Mouse (Mus musculus) liver, embryonic 15.5 days (tissue): ENCODE data around the gene Clstn1. TPM values are rescaled to one million over a fixed set of nuclear protein-coding genes. Genes with fewer than 3 reads are reported as not detected.

ENCODE experiments used
- ATAC-seq: fragments of 200-750 bp; cut with Nextera tagmentation; 2 replicates; pipeline ENCODE4 v1.8.0; 2017; ENCODE audit warnings: moderate number of reproducible peaks, mild to moderate bottlenecking, moderate library complexity; ENCODE audit not compliant: insufficient read depth
- H3K27ac ChIP-seq: fragments of 300-500 bp; sonication (generic); replicated peaks from 2 replicates; pipeline ENCODE4 v1.5.1; 2015; ENCODE audit warnings: mild to moderate bottlenecking, inconsistent platforms
- H3K27me3 ChIP-seq: fragments of 300-500 bp; sonication (generic); 2 replicates; pipeline ENCODE4 v1.6.1; 2015; ENCODE audit warnings: mild to moderate bottlenecking, inconsistent platforms
- H3K36me3 ChIP-seq: fragments of 300-500 bp; sonication (generic); replicated peaks from 2 replicates; pipeline ENCODE4 v1.6.1; 2015; ENCODE audit warnings: moderate library complexity, mild to moderate bottlenecking, inconsistent platforms
- H3K4me1 ChIP-seq: fragments of 300-500 bp; sonication (generic); replicated peaks from 2 replicates; pipeline ENCODE4 v1.6.1; 2015; ENCODE audit warnings: inconsistent platforms
- H3K4me2 ChIP-seq: fragments of 300-500 bp; sonication (generic); 2 replicates; pipeline ENCODE4 v1.6.1; 2015; ENCODE audit warnings: moderate library complexity, mild to moderate bottlenecking, inconsistent platforms
- H3K4me3 ChIP-seq: fragments of 300-500 bp; sonication (generic); replicated peaks from 2 replicates; pipeline ENCODE4 v1.5.1; 2015; ENCODE audit warnings: mild to moderate bottlenecking, inconsistent platforms
- H3K9ac ChIP-seq: fragments of 300-500 bp; sonication (generic); 2 replicates; pipeline ENCODE4 v1.6.1; 2015; ENCODE audit warnings: moderate library complexity, mild to moderate bottlenecking, inconsistent platforms
- H3K9me3 ChIP-seq: fragments of 300-500 bp; sonication (generic); replicated peaks from 2 replicates; pipeline ENCODE4 v1.6.1; 2016; ENCODE audit warnings: inconsistent platforms
- WGBS: fragments of 180-500 bp; shearing (Covaris S2); methylation state at CpG from one replicate; pipeline ENCODE4 v1.1.7; 2015; ENCODE audit warnings: mixed read lengths; ENCODE audit not compliant: insufficient replicate concordance; 5-methylcytosine and 5-hydroxymethylcytosine counted together
- polyA plus RNA-seq: library from polyadenylated mRNA; unstranded; fragments of >200 nt; fragmentation: Nextera tagmentation; extraction: Ambion mirVana; gene quantifications from 2 replicates; pipeline ENCODE4 v1.2.1, GENCODE M21; 2015

The Clstn1 gene
- polyA plus RNA-seq, 1 experiment from 2014 or later = 2.0 TPM

DNA sequence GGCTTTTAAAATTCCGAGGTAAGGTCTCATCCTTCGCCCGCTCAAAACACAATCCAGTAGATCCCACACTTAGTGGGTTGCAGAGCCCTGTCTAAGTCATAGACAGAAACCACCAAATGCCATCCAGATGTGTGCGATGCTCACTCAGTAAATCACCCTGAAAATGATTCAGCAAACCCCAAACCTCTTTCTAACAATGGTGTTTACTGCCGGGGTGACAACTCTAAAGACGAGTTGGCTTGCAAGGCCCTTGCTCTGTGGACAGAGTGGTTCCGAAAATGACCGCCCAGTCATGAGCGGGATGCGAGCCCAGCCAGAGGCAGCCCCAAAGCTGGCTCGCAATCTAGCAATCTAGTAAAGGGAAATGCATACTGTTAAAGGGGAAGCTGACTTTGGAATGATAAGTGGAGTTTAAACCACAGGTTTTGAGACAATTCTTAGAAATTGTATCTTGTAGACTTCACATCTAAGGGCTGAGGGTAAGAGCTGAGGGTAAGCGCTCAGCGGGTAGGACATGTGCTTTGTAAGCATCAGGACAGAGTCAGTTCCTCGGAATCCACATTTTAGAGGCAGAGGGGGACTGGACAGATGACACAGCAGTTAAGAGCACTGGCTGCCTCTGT is 75.8 kb downstream of the Clstn1 start:
- 22% methylated on average over 14 of the region's 14 CpGs for WGBS
- Histone ChIP-seq H3K36me3 (peaks cover 2% of the 10 kb centered on the region; the same call in 1 of the 2 replicates), H3K4me2 (no peak overlapping the region), H3K27ac (no peak overlapping the region), H3K4me3 (no peak overlapping the region), H3K27me3 (no peaks in the 10 kb centered on the region), H3K9ac (no peak overlapping the region), H3K4me1 (peaks cover 7% of the 10 kb centered on the region; the same call in 1 of the 2 replicates), H3K9me3 (no peaks in the 10 kb centered on the region)
- 0 out of 2 replicates have a peak, but pooled peaks have one; percentile 20 for ATAC-seq

DNA sequence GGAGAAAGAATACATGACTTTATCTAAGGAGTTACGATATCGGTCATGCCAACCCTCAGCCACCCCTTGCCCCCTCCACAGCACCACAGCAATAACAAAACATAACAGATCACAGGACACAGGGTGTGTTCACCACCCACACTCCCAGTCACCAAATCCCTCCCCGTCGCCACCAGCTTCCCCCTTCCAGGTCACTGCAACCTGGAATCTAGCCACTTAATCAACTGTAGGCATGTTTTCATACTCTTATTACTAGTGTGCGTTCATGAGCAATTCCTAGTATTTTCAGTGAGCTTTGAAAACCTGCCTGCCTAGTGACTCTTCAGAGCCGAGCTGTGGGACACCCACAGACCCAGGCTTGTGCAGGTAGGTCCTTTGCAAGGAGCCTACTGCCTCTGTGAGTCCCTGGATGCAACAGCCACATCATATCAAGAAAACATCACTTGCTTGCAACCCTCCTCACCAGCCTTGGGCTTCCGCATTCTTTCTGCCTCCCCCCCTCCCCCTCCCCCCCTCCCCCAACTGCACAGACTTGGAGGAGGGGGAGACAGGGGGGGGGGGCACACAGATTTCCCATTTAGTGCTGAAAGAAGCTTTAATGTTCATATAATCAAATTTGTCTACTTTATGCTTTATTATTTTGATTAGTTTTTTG is 77.7 kb downstream of the Clstn1 start:
- Histone ChIP-seq H3K9ac (no peak overlapping the region), H3K4me3 (no peak overlapping the region), H3K27ac (no peak overlapping the region), H3K27me3 (no peaks in the 10 kb centered on the region), H3K4me2 (no peak overlapping the region), H3K9me3 (no peaks in the 10 kb centered on the region), H3K36me3 (peaks cover under 1% of the 10 kb centered on the region; the same call in 1 of the 2 replicates), H3K4me1 (peaks cover 7% of the 10 kb centered on the region; the same call in 1 of the 2 replicates)
- WGBS = 48% methylated on average over 7 of the region's 7 CpGs
- no peak for ATAC-seq

DNA sequence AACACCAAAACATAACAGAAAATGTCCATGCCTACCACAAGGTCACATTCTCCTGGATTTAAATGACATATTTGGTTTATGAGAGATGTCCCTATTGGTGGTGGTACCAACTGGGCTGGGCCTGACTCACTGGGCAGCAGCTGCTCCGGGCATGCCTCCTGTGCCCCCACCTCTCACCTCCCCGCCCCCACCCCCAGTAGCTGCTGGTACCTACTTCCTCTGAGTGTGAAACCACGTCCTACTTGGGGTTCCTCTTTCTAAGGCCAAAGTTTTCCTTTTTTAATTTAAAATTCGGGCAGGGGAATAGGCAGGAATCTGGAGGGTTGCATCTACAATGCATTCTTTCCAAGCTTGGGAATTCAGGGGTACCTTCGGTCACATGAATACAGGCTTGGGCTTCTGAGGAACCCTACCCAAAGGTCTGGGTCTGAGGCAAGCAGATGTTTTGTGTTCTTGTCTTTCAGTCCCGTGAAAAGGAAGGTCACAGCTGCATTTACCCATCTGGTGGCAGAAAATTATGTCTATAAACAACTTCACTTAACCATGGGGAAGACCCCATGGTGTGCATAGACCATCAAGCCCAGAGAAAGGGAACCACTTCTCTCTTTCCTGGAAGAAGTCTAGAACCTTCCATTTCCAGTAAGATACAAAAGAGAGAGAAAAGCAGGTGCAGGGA is 78.9 kb downstream of the Clstn1 start:
- Histone ChIP-seq H3K36me3 (no peaks in the 10 kb centered on the region), H3K27ac (no peak overlapping the region), H3K9me3 (no peaks in the 10 kb centered on the region), H3K9ac (no peak overlapping the region), H3K27me3 (no peaks in the 10 kb centered on the region), H3K4me2 (no peak overlapping the region), H3K4me3 (no peak overlapping the region), H3K4me1 (peaks cover 7% of the 10 kb centered on the region; the same call in 1 of the 2 replicates)
- 33% methylated on average over 6 of the region's 6 CpGs for WGBS
- no peak for ATAC-seq

DNA sequence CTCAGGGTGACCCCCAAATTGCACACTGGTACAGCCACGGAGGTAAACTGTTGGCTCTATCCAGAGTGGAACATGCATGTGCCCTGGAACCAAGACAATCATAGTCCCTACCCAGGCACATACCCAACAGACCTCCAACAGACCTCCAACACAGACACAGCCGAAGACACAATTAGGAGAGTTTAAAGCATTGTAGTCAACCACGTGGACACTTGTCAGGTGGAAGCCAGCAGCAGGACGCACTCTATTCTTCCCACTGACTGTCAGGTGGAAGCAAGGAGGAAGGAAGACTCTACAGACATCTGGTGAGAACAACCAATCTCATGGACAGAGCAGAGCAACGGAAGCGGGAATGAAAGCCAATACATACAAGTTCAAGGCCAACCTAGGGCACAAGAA is 79.4 kb downstream of the Clstn1 start:
- no peak for ATAC-seq
- Histone ChIP-seq H3K27me3 (no peaks in the 10 kb centered on the region), H3K4me1 (peaks cover 7% of the 10 kb centered on the region; the same call in 1 of the 2 replicates), H3K4me2 (no peak overlapping the region), H3K4me3 (no peak overlapping the region), H3K9ac (no peak overlapping the region), H3K9me3 (no peaks in the 10 kb centered on the region), H3K36me3 (no peaks in the 10 kb centered on the region), H3K27ac (no peak overlapping the region)
- 52% methylated on average over 6 of the region's 6 CpGs for WGBS

DNA sequence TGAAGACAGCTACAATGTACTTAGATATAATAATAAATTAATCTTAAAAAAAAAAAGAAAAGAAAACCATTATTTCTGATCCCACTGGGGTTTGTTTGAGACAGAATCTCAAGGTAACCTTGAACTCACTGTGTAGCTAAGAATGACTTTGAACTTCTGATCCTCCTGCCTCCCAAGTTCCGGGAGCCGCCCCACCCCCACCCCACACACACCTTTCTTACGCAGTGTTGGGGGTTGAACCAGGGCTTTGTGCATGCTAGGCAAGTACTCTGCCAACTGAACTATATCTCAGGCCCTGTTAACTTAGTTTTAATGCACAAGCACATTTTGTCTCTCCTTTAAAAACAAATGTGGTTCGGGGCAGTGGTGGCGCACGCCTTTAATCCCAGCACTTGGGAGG is 84.9 kb downstream of the Clstn1 start:
- no peaks in the 10 kb centered on the region for H3K9me3 ChIP-seq
- 0 out of 2 replicates have a peak, but pooled peaks cover 4% of the 10 kb centered on the region for H3K36me3 ChIP-seq
- no peak overlapping the region for H3K4me2 ChIP-seq
- H3K4me3 ChIP-seq = no peak overlapping the region
- H3K27ac ChIP-seq = no peak overlapping the region
- H3K9ac ChIP-seq = no peak overlapping the region
- WGBS = 84% methylated on average over 6 of the region's 6 CpGs
- no peak for ATAC-seq
- H3K27me3 ChIP-seq = peaks cover 21% of the 10 kb centered on the region
- H3K4me1 ChIP-seq = peaks cover 10% of the 10 kb centered on the region

DNA sequence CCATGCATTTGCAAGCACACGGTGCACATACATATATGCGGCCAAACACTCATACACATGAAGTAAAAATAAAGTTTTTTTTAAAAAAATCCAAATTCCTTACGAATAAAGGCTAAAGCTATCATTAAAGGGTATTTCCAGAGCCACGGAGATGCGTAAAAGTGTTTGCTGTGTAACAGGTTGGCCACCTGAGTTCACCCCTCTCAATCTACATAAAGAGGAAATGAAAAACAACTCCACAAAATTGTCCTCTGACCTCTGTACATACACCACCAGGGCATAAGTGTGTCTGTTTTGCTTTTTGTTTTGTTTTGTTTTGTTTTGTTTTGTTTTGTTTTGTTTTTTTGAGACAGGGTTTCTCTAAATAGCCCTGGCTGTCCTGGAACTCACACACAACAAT is 86.5 kb downstream of the Clstn1 start:
- no peaks in the 10 kb centered on the region for H3K9me3 ChIP-seq
- WGBS = 74% methylated on average over 5 of the region's 5 CpGs

DNA sequence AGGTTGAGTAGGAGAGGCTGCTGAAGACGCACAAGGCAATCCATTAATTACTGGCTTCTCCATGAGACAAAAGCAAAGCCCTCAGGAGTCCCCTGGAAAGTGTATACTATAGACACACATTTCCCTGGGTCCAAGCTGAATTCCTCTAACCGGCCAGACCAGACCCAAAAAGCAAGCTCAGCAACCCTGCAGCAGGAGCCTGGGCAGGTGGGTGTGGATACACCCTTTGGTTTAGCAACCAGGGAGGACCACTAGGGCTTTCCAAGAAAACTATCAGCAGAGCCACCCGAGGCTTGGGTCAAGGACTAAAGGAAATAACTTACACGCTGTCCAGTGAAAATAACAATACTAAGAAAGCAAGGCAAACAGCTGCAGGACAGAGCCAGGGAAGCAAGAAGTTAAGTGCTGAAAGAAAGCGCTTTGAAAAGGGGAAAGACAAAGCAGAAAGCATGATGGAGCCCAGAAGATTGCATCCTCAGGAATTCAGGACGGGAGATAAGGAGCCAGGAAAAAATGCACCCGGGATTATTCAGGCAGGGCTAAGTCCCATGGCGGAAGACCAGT is 88.6 kb downstream of the Clstn1 start:
- no peak overlapping the region for H3K27ac ChIP-seq
- no peaks in the 10 kb centered on the region for H3K9me3 ChIP-seq
- peaks cover 24% of the 10 kb centered on the region for H3K27me3 ChIP-seq
- peak overlapping the region; percentile 50; the same call in 1 of the 2 replicates for H3K4me3 ChIP-seq
- no peak for ATAC-seq
- whole genome bisulfite sequencing = 55% methylated on average over 8 of the region's 8 CpGs
- peaks cover 13% of the 10 kb centered on the region for H3K4me1 ChIP-seq
- H3K9ac ChIP-seq = no peak overlapping the region
- peak overlapping the region; percentile 82 for H3K4me2 ChIP-seq
- H3K36me3 ChIP-seq = 0 out of 2 replicates have a peak, but pooled peaks cover 4% of the 10 kb centered on the region

More for the DNA sequence above, 86.5 kb downstream of the Clstn1 start:
- 0 out of 2 replicates have a peak, but pooled peaks cover 4% of the 10 kb centered on the region for H3K36me3 ChIP-seq
- no peak overlapping the region for H3K4me2 ChIP-seq
- ATAC-seq = no peak
- no peak overlapping the region for H3K4me3 ChIP-seq
- H3K27ac ChIP-seq = no peak overlapping the region
- H3K4me1 ChIP-seq = peaks cover 13% of the 10 kb centered on the region
- no peak overlapping the region for H3K9ac ChIP-seq
- peaks cover 24% of the 10 kb centered on the region for H3K27me3 ChIP-seq

DNA sequence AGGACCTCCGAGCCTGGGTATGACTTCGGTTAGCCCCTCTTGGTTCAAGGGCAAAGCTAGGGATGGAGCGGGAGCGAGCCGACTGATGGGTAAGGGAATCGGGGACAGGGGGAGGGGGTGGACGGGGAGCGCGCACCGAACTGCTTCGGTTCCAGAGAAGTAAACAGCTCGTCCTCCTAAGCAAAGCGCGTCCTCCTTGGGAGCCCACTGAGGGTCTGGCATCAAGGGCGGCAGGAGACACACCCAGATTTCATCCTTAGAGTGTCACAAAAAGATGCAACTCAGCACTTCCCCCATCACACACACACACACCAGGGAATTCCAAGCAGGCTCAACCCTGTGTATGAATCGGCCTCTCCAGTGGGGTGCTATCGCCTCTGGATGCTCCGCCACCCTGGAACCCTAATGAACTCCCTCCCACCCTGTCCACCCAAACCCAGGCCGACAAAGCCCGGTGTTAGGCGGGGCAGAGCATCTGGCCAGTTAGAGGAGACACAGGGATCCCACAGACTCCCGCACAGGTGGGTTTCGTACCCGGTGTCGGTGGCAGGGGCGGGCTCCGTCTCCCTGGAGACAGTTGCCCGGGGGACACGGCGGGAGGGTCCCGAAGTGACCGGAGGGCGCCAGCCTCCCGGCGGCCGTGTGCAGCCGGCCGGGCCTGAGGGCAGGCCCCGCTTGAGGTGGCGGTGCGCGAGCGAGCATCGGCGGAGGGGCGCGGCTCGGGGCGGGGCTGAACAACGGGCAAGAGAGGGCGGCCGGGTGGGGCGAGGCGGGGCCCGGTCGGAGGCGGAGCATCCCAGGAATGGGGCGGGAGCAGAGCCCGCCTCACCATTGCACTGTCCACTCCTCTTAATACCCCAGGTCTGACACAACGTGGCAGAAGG is 89.4 kb downstream of the Clstn1 start:
- Histone ChIP-seq H3K4me2 (peak overlapping the region; percentile 82), H3K4me3 (peak overlapping the region; percentile 50), H3K27ac (no peak overlapping the region), H3K9me3 (no peaks in the 10 kb centered on the region), H3K9ac (no peak overlapping the region), H3K27me3 (peaks cover 24% of the 10 kb centered on the region), H3K4me1 (peaks cover 13% of the 10 kb centered on the region), H3K36me3 (0 out of 2 replicates have a peak, but pooled peaks cover 4% of the 10 kb centered on the region)
- ATAC-seq = peak; percentile 86
- WGBS = 18% methylated on average over 60 of the region's 60 CpGs

DNA sequence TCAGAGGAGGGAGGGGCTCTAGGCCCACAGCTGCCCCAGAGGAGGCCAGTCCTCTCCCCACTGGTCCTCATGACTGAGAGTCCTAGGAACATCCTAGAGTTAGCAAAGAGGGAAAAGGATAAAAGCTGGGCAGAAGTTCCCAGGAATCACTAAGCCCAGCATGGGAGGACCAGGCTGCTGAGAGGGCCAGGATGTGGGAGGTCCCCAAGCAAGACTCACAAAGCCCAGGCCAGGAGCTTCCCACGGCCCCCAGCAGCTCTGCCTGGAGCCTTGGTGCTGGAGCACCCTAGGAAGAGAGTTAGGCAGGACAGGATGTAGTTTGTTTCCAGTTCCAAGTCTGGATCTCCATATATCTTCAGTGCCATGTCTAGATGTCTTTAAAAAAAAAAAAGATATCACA is 91.7 kb downstream of the Clstn1 start:
- Histone ChIP-seq H3K27me3 (peaks cover 24% of the 10 kb centered on the region), H3K27ac (no peak overlapping the region), H3K9me3 (no peaks in the 10 kb centered on the region), H3K9ac (no peak overlapping the region), H3K4me1 (peaks cover 13% of the 10 kb centered on the region), H3K4me3 (no peak overlapping the region), H3K4me2 (no peak overlapping the region), H3K36me3 (no peaks in the 10 kb centered on the region)
- 71% methylated on average over 1 of the region's 1 CpGs for WGBS
- ATAC-seq = no peak

DNA sequence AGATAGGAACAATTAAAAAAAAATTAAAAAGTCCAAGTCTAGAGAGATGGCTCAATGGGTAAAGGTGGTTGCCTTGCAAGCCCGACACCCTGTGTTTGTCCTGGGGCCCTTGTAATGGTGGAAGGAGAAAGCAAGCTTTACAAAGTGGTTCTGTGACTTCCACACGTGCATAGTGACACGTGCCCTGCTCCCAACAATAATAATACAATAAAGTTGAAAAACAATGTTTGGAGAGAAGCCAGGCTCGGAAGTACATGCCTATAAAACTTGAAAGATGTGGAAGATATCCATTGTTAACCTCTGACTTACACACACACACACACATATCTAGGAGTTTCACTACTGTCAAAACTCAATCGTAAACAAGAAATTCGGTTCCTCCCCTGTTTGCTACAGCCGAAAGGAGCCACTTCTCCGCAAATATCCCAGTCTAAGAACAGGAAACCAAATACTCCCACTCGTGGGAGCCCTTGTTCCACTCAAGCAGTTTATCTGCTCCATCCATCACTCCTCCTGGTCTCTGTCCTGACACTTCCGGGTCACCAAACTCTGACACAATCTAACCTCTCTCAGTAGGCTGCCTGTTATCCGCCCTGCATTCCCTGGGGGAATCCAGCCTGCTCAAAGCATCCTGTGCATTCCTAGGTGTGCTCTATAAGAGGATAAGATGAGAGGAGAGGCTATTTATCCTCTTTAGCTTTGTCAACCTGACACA is 92.9 kb downstream of the Clstn1 start:
- Histone ChIP-seq H3K9ac (no peak overlapping the region), H3K4me2 (no peak overlapping the region), H3K4me1 (peaks cover 13% of the 10 kb centered on the region), H3K27ac (no peak overlapping the region), H3K4me3 (no peak overlapping the region), H3K36me3 (no peaks in the 10 kb centered on the region), H3K9me3 (no peaks in the 10 kb centered on the region), H3K27me3 (peaks cover 22% of the 10 kb centered on the region)
- 63% methylated on average over 11 of the region's 11 CpGs for WGBS
- no peak for ATAC-seq
